Mouse (Mus musculus) lung, adult 2 months (tissue): ENCODE measurements at regions not wholly inside any gene's neighbourhood (a gene's known extent, or its start where the extent isn't known, plus 50 kb on each side); places are given as distances from the start of the nearest gene placed in this dataset.
"Not testable (repeated sequence)": the region's sequence is repeated elsewhere in the genome, so short reads cannot be mapped to it uniquely, and the experiment has no call there.

Experiments
- DNase-seq: peaks from one replicate; pipeline ENCODE4 v3.0.0; 2022
- H3K4me1 ChIP-seq: fragments of 200-500 bp; 2 replicates; pipeline ENCODE4 v1.6.1; 2011; ENCODE audit warnings: low read length; ENCODE audit not compliant: control insufficient read depth, insufficient read depth
- H3K4me3 ChIP-seq: fragments of 200-500 bp; replicated peaks from 2 replicates; pipeline ENCODE3; 2011; ENCODE audit warnings: low read depth, mild to moderate bottlenecking, control low read depth, low read length; ENCODE audit errors: extremely low read depth
- CTCF ChIP-seq: fragments of 200-500 bp; IDR thresholded peaks from 2 replicates; pipeline ENCODE4 v1.5.1; 2011; ENCODE audit warnings: mild to moderate bottlenecking, low read length, control low read depth; ENCODE audit not compliant: insufficient read depth
- WGBS: fragments of 180-500 bp; shearing (Covaris S2); methylation state at CpG from one replicate; pipeline ENCODE4 v1.1.7; 2018; 5-methylcytosine and 5-hydroxymethylcytosine counted together

DNA sequence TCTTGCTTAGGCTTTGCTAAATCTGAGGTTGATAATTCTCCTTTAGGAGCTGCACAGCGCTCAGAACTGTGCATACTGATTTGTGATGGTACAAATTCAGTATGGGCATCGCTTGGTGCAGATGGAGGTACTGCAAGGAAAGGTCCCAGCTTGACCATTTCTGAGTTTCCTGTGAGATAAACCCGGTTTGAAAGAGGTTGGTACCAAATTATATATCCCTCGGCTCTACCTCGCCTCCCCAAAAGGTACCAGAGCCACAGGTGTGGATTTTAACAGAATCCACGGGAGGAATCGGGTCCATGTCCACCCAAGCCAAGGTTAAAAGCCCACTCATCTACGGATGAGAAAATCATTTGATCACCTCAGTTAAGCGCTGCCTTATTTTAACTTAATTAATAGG, 172.5 kb upstream of the Zfp808 start:
- not testable (repeated sequence) for DNase-seq, H3K4me1 ChIP-seq, H3K4me3 ChIP-seq
- 80% methylated on average over 9 of the region's 9 CpGs for WGBS

- 72% methylated on average over 3 of the region's 3 CpGs for WGBS
- H3K4me1 ChIP-seq, H3K4me3 ChIP-seq, DNase-seq: not testable (repeated sequence)
Observed at GRCm38 (mm10) chr13:61978856-61979255, 150.8 kb upstream of the Zfp808 start.

DNA sequence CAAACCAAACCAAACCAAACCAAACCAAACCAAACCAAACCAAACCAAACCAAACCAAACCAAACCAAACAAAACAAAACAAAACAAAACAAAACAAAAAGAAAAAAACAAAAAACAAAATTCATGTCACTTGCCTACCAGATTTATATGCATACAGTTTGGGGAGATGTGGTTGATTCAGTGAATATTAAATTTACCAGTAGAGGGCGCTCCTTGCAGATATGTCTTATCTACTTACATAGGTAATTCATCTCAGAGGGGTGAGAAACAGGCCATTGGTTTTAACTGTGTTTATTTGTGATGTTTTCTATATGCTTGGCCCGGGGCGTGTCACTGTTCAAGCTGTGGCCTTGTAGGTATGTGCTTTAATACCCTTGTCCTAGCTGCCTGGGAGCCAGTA, 133.2 kb upstream of the Zfp808 start:
- H3K4me1 ChIP-seq, DNase-seq, H3K4me3 ChIP-seq: not testable (repeated sequence)
- WGBS: 64% methylated on average over 3 of the region's 3 CpGs

DNA sequence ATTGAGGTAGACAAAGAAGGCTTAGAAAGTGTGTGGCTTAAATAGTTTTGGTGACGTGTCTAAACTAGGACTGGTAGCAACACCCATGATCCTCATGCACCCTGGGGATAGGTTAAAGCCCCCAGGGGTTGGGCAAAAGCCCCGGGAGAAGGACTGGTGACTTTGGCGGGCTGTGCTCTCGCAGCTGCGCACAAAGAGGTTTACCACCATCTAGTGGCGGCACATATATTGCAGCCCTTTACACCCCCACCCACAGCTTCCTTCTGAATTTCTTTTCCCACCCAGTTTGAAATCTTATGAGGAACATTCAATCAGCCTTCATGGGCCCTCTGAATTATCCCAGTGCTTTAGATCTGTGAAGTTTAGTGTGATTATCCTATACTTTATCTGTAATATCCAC, 130.9 kb upstream of the Zfp808 start:
- not testable (repeated sequence) for H3K4me1 ChIP-seq, H3K4me3 ChIP-seq
- 0 out of 2 replicates have a peak, but pooled peaks have one; percentile 29 for TF ChIP-seq CTCF
- 3% methylated on average over 6 of the region's 6 CpGs for WGBS
- peak; percentile 16 for DNase-seq

DNA sequence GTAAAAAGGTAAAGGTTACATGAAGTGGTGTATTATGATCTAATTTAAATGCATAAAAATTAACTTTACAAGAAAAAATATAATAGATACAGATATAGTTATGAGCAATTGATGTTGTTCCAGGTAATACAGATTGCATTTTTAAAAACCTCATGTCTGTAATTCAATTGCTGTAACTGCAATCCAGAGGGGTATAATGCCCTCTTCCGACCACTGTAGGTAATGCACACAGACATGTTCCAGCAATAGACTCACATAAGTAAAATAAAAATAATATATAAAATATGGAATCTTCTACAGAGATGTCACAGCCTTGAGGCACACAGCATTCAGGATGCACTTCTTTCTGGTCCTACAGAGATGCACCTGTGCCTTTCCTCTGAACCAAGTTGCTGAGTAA, 122.4 kb upstream of the Zfp808 start:
- not testable (repeated sequence) for DNase-seq, H3K4me1 ChIP-seq, H3K4me3 ChIP-seq
- WGBS: 81% methylated on average over 1 of the region's 1 CpGs

GRCm38 (mm10) chr13:62015424-62016167, 114.1 kb upstream of the Zfp808 start:
- not testable (repeated sequence) for H3K4me1 ChIP-seq
- DNase-seq: peak; percentile 20
- 2% methylated on average over 22 of the region's 22 CpGs for WGBS

DNA sequence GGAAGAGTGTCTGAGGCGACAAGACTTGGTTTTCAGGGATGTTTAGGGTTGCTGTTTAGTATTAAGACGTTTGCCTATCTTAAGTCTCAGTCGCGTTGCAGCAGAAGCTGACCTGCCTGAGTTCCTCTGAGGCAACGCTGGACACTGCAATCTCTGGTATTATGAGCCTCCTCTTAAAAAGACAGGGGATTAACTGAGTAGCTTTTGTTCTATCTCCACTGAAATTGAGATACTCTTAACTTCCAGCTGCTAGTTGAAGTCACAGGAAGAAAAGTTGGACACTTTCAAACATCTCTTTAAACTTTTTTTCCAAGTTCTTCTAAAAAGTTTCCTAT, 113.6 kb upstream of the Zfp808 start:
- 2% methylated on average over 5 of the region's 5 CpGs for WGBS
- peak overlapping the region; percentile 69 for H3K4me3 ChIP-seq
- H3K4me1 ChIP-seq, DNase-seq: not testable (repeated sequence)

More at GRCm38 (mm10) chr13:62015424-62016167, 114.1 kb upstream of the Zfp808 start:
- H3K4me3 ChIP-seq: peak overlapping the region; percentile 69

- not testable (repeated sequence) for H3K4me1 ChIP-seq, DNase-seq, H3K4me3 ChIP-seq
- 88% methylated on average over 2 of the region's 2 CpGs for WGBS
Observed at GRCm38 (mm10) chr13:62037646-62038045, 92.0 kb upstream of the Zfp808 start.

- WGBS: 56% methylated on average over 2 of the region's 2 CpGs
- H3K4me1 ChIP-seq, H3K4me3 ChIP-seq, DNase-seq: not testable (repeated sequence)
Observed at GRCm38 (mm10) chr13:62077951-62078671, 51.6 kb upstream of the Zfp808 start.

DNA sequence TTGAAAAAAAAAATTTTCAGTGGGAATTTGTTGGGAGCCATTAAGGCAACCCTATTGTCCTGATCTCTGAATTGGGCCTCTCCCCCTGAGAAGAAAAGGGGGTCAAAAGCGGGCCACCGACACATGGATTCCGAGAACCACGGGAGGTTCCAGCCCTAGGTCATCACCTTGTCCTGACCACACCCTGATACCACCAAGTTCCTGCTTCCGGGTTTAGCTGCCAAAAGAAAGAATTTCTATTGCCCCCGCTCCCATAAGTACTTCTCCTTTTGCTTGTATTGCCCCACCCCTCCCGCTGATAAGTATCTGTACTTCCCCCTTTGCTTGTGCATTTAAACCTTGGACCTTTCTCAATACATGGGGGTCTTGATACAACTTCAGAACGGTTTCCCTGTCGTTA, 50.8 kb upstream of the Zfp808 start:
- H3K4me1 ChIP-seq, DNase-seq, H3K4me3 ChIP-seq: not testable (repeated sequence)
- 86% methylated on average over 9 of the region's 9 CpGs for WGBS
